Mouse (Mus musculus) embryonic facial prominence, embryonic 11.5 days (tissue): ENCODE measurements at regions not wholly inside any gene's neighbourhood (a gene's known extent, or its start where the extent isn't known, plus 50 kb on each side); places are given as distances from the start of the nearest gene placed in this dataset.

Source experiments
- ATAC-seq: fragments of 200-750 bp; cut with Nextera tagmentation; replicated peaks from 2 replicates; pipeline ENCODE4 v1.8.0; 2017; ENCODE audit warnings: low read depth; ENCODE audit not compliant: insufficient number of reproducible peaks, low FRiP score, low TSS enrichment
- DNase-seq: peaks from one replicate; pipeline ENCODE4 v3.0.0-alpha.2; 2015; ENCODE audit warnings: low spot score
- H3K27ac ChIP-seq: fragments of 300-500 bp; sonication (generic); replicated peaks from 2 replicates; pipeline ENCODE4 v1.5.1; 2014; ENCODE audit warnings: mild to moderate bottlenecking, low read depth, low read length, control low read depth
- H3K27me3 ChIP-seq: fragments of 300-500 bp; sonication (generic); 2 replicates; pipeline ENCODE4 v1.6.1; 2014; ENCODE audit warnings: mild to moderate bottlenecking, low read length, moderate library complexity, mixed read lengths; ENCODE audit not compliant: control insufficient read depth, insufficient read depth
- H3K36me3 ChIP-seq: fragments of 300-500 bp; sonication (generic); replicated peaks from 2 replicates; pipeline ENCODE4 v1.6.1; 2014; ENCODE audit warnings: low read depth, mild to moderate bottlenecking, low read length, moderate library complexity, mixed read lengths; ENCODE audit not compliant: control insufficient read depth, insufficient read depth
- H3K4me1 ChIP-seq: fragments of 300-500 bp; sonication (generic); 2 replicates; pipeline ENCODE4 v1.6.1; 2014; ENCODE audit warnings: low read length, mixed read lengths; ENCODE audit not compliant: control insufficient read depth, insufficient read depth
- H3K4me2 ChIP-seq: fragments of 300-500 bp; sonication (generic); 2 replicates; pipeline ENCODE4 v1.6.1; 2014; ENCODE audit warnings: low read depth, mild to moderate bottlenecking, control low read depth, low read length, moderate library complexity
- H3K4me3 ChIP-seq: fragments of 300-500 bp; sonication (generic); 2 replicates; pipeline ENCODE4 v1.5.1; 2014; ENCODE audit warnings: low read depth, low read length, control low read depth
- H3K9ac ChIP-seq: fragments of 300-500 bp; sonication (generic); replicated peaks from 2 replicates; pipeline ENCODE4 v1.6.1; 2014; ENCODE audit warnings: mild to moderate bottlenecking, control low read depth, low read length
- H3K9me3 ChIP-seq: fragments of 300-500 bp; sonication (generic); replicated peaks from 2 replicates; pipeline ENCODE4 v1.6.1; 2016; ENCODE audit warnings: mild to moderate bottlenecking, low read length, inconsistent platforms, mixed read lengths; ENCODE audit not compliant: control insufficient read depth
- WGBS: fragments of 180-500 bp; shearing (Covaris S2); extraction: QIAGEN DNeasy Blood & Tissue Kit; methylation state at CpG from one replicate; pipeline ENCODE4 v1.1.7; 2014; 5-methylcytosine and 5-hydroxymethylcytosine counted together

- Histone ChIP-seq H3K4me3 (no peak overlapping the region), H3K36me3 (no peaks in the 10 kb centered on the region), H3K4me2 (no peak overlapping the region), H3K27ac (no peak overlapping the region), H3K9me3 (no peaks in the 10 kb centered on the region), H3K9ac (no peak overlapping the region), H3K27me3 (no peaks in the 10 kb centered on the region), H3K4me1 (no peaks in the 10 kb centered on the region)
- ATAC-seq (no peak), DNase-seq (no peak)
- WGBS, result 89% methylated on average over 2 of the region's 2 CpGs
These were observed 234.7 kb upstream of the Trib2 start for GRCm38 (mm10) chr12:16051439-16051838.

GRCm38 (mm10) chr12:16049545-16049944, 232.8 kb upstream of the Trib2 start:
- H3K27me3 ChIP-seq, result no peaks in the 10 kb centered on the region
- H3K9ac ChIP-seq, result no peak overlapping the region
- WGBS, result 70% methylated on average over 4 of the region's 4 CpGs
- H3K4me2 ChIP-seq, result no peak overlapping the region
- no peak overlapping the region for H3K4me3 ChIP-seq
- H3K9me3 ChIP-seq, result no peaks in the 10 kb centered on the region
- H3K27ac ChIP-seq, result no peak overlapping the region
- DNase-seq (no peak), ATAC-seq (no peak)
- H3K4me1 ChIP-seq, result no peaks in the 10 kb centered on the region
- no peaks in the 10 kb centered on the region for H3K36me3 ChIP-seq

- H3K27me3 ChIP-seq, result no peaks in the 10 kb centered on the region
- H3K4me3 ChIP-seq, result no peak overlapping the region
- H3K36me3 ChIP-seq, result no peaks in the 10 kb centered on the region
- H3K4me1 ChIP-seq, result no peaks in the 10 kb centered on the region
- DNase-seq, result no peak
- H3K9ac ChIP-seq, result no peak overlapping the region
- no peak for ATAC-seq
- no peak overlapping the region for H3K27ac ChIP-seq
- WGBS, result 79% methylated on average over 1 of the region's 1 CpGs
- H3K9me3 ChIP-seq, result no peaks in the 10 kb centered on the region
- H3K4me2 ChIP-seq, result no peak overlapping the region
These were observed 229.9 kb upstream of the Trib2 start for GRCm38 (mm10) chr12:16046643-16047042.

GRCm38 (mm10) chr12:16045791-16046494, 229.2 kb upstream of the Trib2 start:
- H3K4me3 ChIP-seq, result no peak overlapping the region
- no peaks in the 10 kb centered on the region for H3K36me3 ChIP-seq
- no peak overlapping the region for H3K4me2 ChIP-seq
- ATAC-seq (no peak), DNase-seq (no peak)
- no peak overlapping the region for H3K9ac ChIP-seq
- no peaks in the 10 kb centered on the region for H3K9me3 ChIP-seq
- no peak overlapping the region for H3K27ac ChIP-seq
- no peaks in the 10 kb centered on the region for H3K27me3 ChIP-seq
- no peaks in the 10 kb centered on the region for H3K4me1 ChIP-seq
- WGBS, result 58% methylated on average over 5 of the region's 5 CpGs

GRCm38 (mm10) chr12:16043466-16044214, 226.9 kb upstream of the Trib2 start:
- WGBS, result 87% methylated on average over 8 of the region's 8 CpGs
- Histone ChIP-seq H3K4me3 (no peak overlapping the region), H3K9me3 (no peaks in the 10 kb centered on the region), H3K4me2 (no peak overlapping the region), H3K27ac (no peak overlapping the region), H3K4me1 (no peaks in the 10 kb centered on the region), H3K9ac (no peak overlapping the region), H3K27me3 (no peaks in the 10 kb centered on the region), H3K36me3 (no peaks in the 10 kb centered on the region)
- DNase-seq (no peak), ATAC-seq (no peak)

- Histone ChIP-seq H3K4me2 (no peak overlapping the region), H3K27me3 (no peaks in the 10 kb centered on the region), H3K9ac (no peak overlapping the region), H3K4me3 (no peak overlapping the region), H3K36me3 (no peaks in the 10 kb centered on the region), H3K4me1 (no peaks in the 10 kb centered on the region), H3K9me3 (no peaks in the 10 kb centered on the region), H3K27ac (no peak overlapping the region)
- 94% methylated on average over 1 of the region's 1 CpGs for WGBS
- no peak for ATAC-seq
- DNase-seq, result no peak
These were observed 225.6 kb upstream of the Trib2 start for GRCm38 (mm10) chr12:16042362-16042761.

- ATAC-seq (no peak), DNase-seq (no peak)
- Histone ChIP-seq H3K9me3 (no peaks in the 10 kb centered on the region), H3K9ac (no peak overlapping the region), H3K4me3 (no peak overlapping the region), H3K4me1 (no peaks in the 10 kb centered on the region), H3K27ac (no peak overlapping the region), H3K4me2 (no peak overlapping the region), H3K36me3 (no peaks in the 10 kb centered on the region), H3K27me3 (no peaks in the 10 kb centered on the region)
- WGBS, result 55% methylated on average over 4 of the region's 4 CpGs
These were observed 224.4 kb upstream of the Trib2 start for GRCm38 (mm10) chr12:16041129-16041528.

- no peaks in the 10 kb centered on the region for H3K4me1 ChIP-seq
- no peak for DNase-seq
- no peaks in the 10 kb centered on the region for H3K36me3 ChIP-seq
- H3K9me3 ChIP-seq, result no peaks in the 10 kb centered on the region
- no peak overlapping the region for H3K4me3 ChIP-seq
- no peak overlapping the region for H3K27ac ChIP-seq
- no peak overlapping the region for H3K4me2 ChIP-seq
- 44% methylated on average over 2 of the region's 2 CpGs for whole genome bisulfite sequencing
- no peaks in the 10 kb centered on the region for H3K27me3 ChIP-seq
- no peak overlapping the region for H3K9ac ChIP-seq
- ATAC-seq, result no peak
These were observed 218.8 kb upstream of the Trib2 start for GRCm38 (mm10) chr12:16035551-16035950.
